Mouse (Mus musculus): ENCODE results near the gene Axdnd1. TPM values are rescaled to one million over a fixed set of nuclear protein-coding genes. Genes with fewer than 3 reads are reported as not detected.

The Axdnd1 gene
- polyA plus RNA-seq, 1 experiment from 2014 or later, result 0.12 TPM

GRCm38 (mm10) chr1:156425746-156426145, 4.8 kb upstream of the Axdnd1 start:
- ATAC-seq (replicated peaks; ENCODE audit: low FRiP score, low TSS enrichment, low read depth) (no peak), DNase-seq (ENCODE audit: low spot score) (no peak)
- Histone ChIP-seq H3K9me3 (ENCODE audit: control insufficient read depth, low read length) (no peaks in the 10 kb centered on the region), H3K4me2 (ENCODE audit: low read length) (no peak overlapping the region), H3K27ac (ENCODE audit: low read depth) (no peak overlapping the region), H3K36me3 (ENCODE audit: control insufficient read depth, insufficient read depth, low read length) (peaks cover 27% of the 10 kb centered on the region), H3K4me3 (ENCODE audit: low read depth, low read length) (no peak overlapping the region), H3K27me3 (replicated peaks; ENCODE audit: control insufficient read depth, insufficient read depth, low read length) (no peaks in the 10 kb centered on the region), H3K9ac (ENCODE audit: low read length) (no peak overlapping the region), H3K4me1 (replicated peaks; ENCODE audit: control insufficient read depth, insufficient read depth, low read length) (no peaks in the 10 kb centered on the region; the same call in 1 of the 2 replicates)
- 92% methylated on average over 4 of the region's 4 CpGs for WGBS

GRCm38 (mm10) chr1:156424054-156424453, 3.1 kb upstream of the Axdnd1 start:
- no peak overlapping the region for H3K4me2 ChIP-seq (ENCODE audit: low read length)

GRCm38 (mm10) chr1:156423493-156423892, 2.5 kb upstream of the Axdnd1 start:
- Histone ChIP-seq H3K27ac (ENCODE audit: low read depth) (no peak overlapping the region), H3K9ac (ENCODE audit: low read length) (no peak overlapping the region), H3K9me3 (ENCODE audit: control insufficient read depth, low read length) (no peaks in the 10 kb centered on the region), H3K4me3 (ENCODE audit: low read depth, low read length) (no peak overlapping the region), H3K4me1 (replicated peaks; ENCODE audit: control insufficient read depth, insufficient read depth, low read length) (no peaks in the 10 kb centered on the region; the same call in 1 of the 2 replicates), H3K36me3 (ENCODE audit: control insufficient read depth, insufficient read depth, low read length) (peaks cover 14% of the 10 kb centered on the region), H3K4me2 (ENCODE audit: low read length) (no peak overlapping the region), H3K27me3 (replicated peaks; ENCODE audit: control insufficient read depth, insufficient read depth, low read length) (no peaks in the 10 kb centered on the region)
- ATAC-seq (replicated peaks; ENCODE audit: low FRiP score, low TSS enrichment, low read depth), result no peak
- DNase-seq (ENCODE audit: low spot score), result no peak
- WGBS, result 85% methylated on average over 6 of the region's 6 CpGs

More at GRCm38 (mm10) chr1:156424054-156424453, 3.1 kb upstream of the Axdnd1 start:
- Histone ChIP-seq H3K9me3 (ENCODE audit: control insufficient read depth, low read length) (no peaks in the 10 kb centered on the region), H3K4me1 (replicated peaks; ENCODE audit: control insufficient read depth, insufficient read depth, low read length) (no peaks in the 10 kb centered on the region; the same call in 1 of the 2 replicates), H3K27ac (ENCODE audit: low read depth) (no peak overlapping the region), H3K4me3 (ENCODE audit: low read depth, low read length) (no peak overlapping the region), H3K36me3 (ENCODE audit: control insufficient read depth, insufficient read depth, low read length) (peaks cover 15% of the 10 kb centered on the region), H3K27me3 (replicated peaks; ENCODE audit: control insufficient read depth, insufficient read depth, low read length) (no peaks in the 10 kb centered on the region), H3K9ac (ENCODE audit: low read length) (no peak overlapping the region)
- DNase-seq (ENCODE audit: low spot score), result no peak
- WGBS, result 82% methylated on average over 3 of the region's 3 CpGs
- ATAC-seq (replicated peaks; ENCODE audit: low FRiP score, low TSS enrichment, low read depth), result no peak

GRCm38 (mm10) chr1:156422856-156423255, 1.9 kb upstream of the Axdnd1 start:
- 76% methylated on average over 6 of the region's 6 CpGs for WGBS
- no peak for ATAC-seq (replicated peaks; ENCODE audit: low FRiP score, low TSS enrichment, low read depth)
- Histone ChIP-seq H3K36me3 (ENCODE audit: control insufficient read depth, insufficient read depth, low read length) (peaks cover 8% of the 10 kb centered on the region; the same call in 1 of the 2 replicates), H3K4me3 (ENCODE audit: low read depth, low read length) (no peak overlapping the region), H3K9ac (ENCODE audit: low read length) (no peak overlapping the region), H3K4me1 (replicated peaks; ENCODE audit: control insufficient read depth, insufficient read depth, low read length) (no peaks in the 10 kb centered on the region; the same call in 1 of the 2 replicates), H3K27ac (ENCODE audit: low read depth) (no peak overlapping the region), H3K9me3 (ENCODE audit: control insufficient read depth, low read length) (no peaks in the 10 kb centered on the region), H3K27me3 (replicated peaks; ENCODE audit: control insufficient read depth, insufficient read depth, low read length) (no peaks in the 10 kb centered on the region), H3K4me2 (ENCODE audit: low read length) (no peak overlapping the region)
- DNase-seq (ENCODE audit: low spot score), result no peak

GRCm38 (mm10) chr1:156418170-156418569, 2.8 kb downstream of the Axdnd1 start:
- H3K27me3 ChIP-seq (replicated peaks; ENCODE audit: control insufficient read depth, insufficient read depth, low read length), result no peaks in the 10 kb centered on the region
- no peak for ATAC-seq (replicated peaks; ENCODE audit: low FRiP score, low TSS enrichment, low read depth)
- H3K9me3 ChIP-seq (ENCODE audit: control insufficient read depth, low read length), result no peaks in the 10 kb centered on the region
- H3K4me3 ChIP-seq (ENCODE audit: low read depth, low read length), result no peak overlapping the region
- H3K4me2 ChIP-seq (ENCODE audit: low read length), result no peak overlapping the region
- WGBS, result 59% methylated on average over 4 of the region's 4 CpGs
- no peaks in the 10 kb centered on the region for H3K36me3 ChIP-seq (ENCODE audit: control insufficient read depth, insufficient read depth, low read length)
- no peak for DNase-seq (ENCODE audit: low spot score)
- no peaks in the 10 kb centered on the region; the same call in 1 of the 2 replicates for H3K4me1 ChIP-seq (replicated peaks; ENCODE audit: control insufficient read depth, insufficient read depth, low read length)
- no peak overlapping the region for H3K9ac ChIP-seq (ENCODE audit: low read length)
- no peak overlapping the region for H3K27ac ChIP-seq (ENCODE audit: low read depth)

- H3K4me1 ChIP-seq (replicated peaks; ENCODE audit: control insufficient read depth, insufficient read depth, low read length), result no peaks in the 10 kb centered on the region
- H3K9ac ChIP-seq (ENCODE audit: low read length), result no peak overlapping the region
- DNase-seq (ENCODE audit: low spot score) (no peak), ATAC-seq (replicated peaks; ENCODE audit: low FRiP score, low TSS enrichment, low read depth) (no peak)
- no peak overlapping the region for H3K27ac ChIP-seq (ENCODE audit: low read depth)
- H3K9me3 ChIP-seq (ENCODE audit: control insufficient read depth, low read length), result no peaks in the 10 kb centered on the region
- H3K4me2 ChIP-seq (ENCODE audit: low read length), result no peak overlapping the region
- no peak overlapping the region for H3K4me3 ChIP-seq (ENCODE audit: low read depth, low read length)
- no peaks in the 10 kb centered on the region for H3K36me3 ChIP-seq (ENCODE audit: control insufficient read depth, insufficient read depth, low read length)
- H3K27me3 ChIP-seq (replicated peaks; ENCODE audit: control insufficient read depth, insufficient read depth, low read length), result no peaks in the 10 kb centered on the region
- WGBS, result 78% methylated on average over 4 of the region's 4 CpGs
Observed at GRCm38 (mm10) chr1:156408521-156408920, 12.4 kb downstream of the Axdnd1 start.

- Histone ChIP-seq H3K4me3 (ENCODE audit: low read depth, low read length) (no peak overlapping the region), H3K9ac (ENCODE audit: low read length) (no peak overlapping the region), H3K4me2 (ENCODE audit: low read length) (no peak overlapping the region), H3K9me3 (ENCODE audit: control insufficient read depth, low read length) (no peaks in the 10 kb centered on the region), H3K4me1 (replicated peaks; ENCODE audit: control insufficient read depth, insufficient read depth, low read length) (no peaks in the 10 kb centered on the region), H3K36me3 (ENCODE audit: control insufficient read depth, insufficient read depth, low read length) (no peaks in the 10 kb centered on the region), H3K27ac (ENCODE audit: low read depth) (no peak overlapping the region), H3K27me3 (replicated peaks; ENCODE audit: control insufficient read depth, insufficient read depth, low read length) (no peaks in the 10 kb centered on the region)
- DNase-seq (ENCODE audit: low spot score), result no peak
- 56% methylated on average over 3 of the region's 3 CpGs for WGBS
- ATAC-seq (replicated peaks; ENCODE audit: low FRiP score, low TSS enrichment, low read depth), result no peak
Observed at GRCm38 (mm10) chr1:156408004-156408403, 13.0 kb downstream of the Axdnd1 start.

- ATAC-seq (replicated peaks; ENCODE audit: low FRiP score, low TSS enrichment, low read depth), result no peak
- Histone ChIP-seq H3K27me3 (replicated peaks; ENCODE audit: control insufficient read depth, insufficient read depth, low read length) (no peaks in the 10 kb centered on the region), H3K4me2 (ENCODE audit: low read length) (no peak overlapping the region), H3K36me3 (ENCODE audit: control insufficient read depth, insufficient read depth, low read length) (no peaks in the 10 kb centered on the region), H3K4me1 (replicated peaks; ENCODE audit: control insufficient read depth, insufficient read depth, low read length) (no peaks in the 10 kb centered on the region), H3K9ac (ENCODE audit: low read length) (no peak overlapping the region), H3K27ac (ENCODE audit: low read depth) (no peak overlapping the region), H3K4me3 (ENCODE audit: low read depth, low read length) (no peak overlapping the region), H3K9me3 (ENCODE audit: control insufficient read depth, low read length) (no peaks in the 10 kb centered on the region)
- 54% methylated on average over 10 of the region's 10 CpGs for WGBS
- DNase-seq (ENCODE audit: low spot score), result no peak
Observed at GRCm38 (mm10) chr1:156403251-156403650, 17.7 kb downstream of the Axdnd1 start.

- ATAC-seq (replicated peaks; ENCODE audit: low FRiP score, low TSS enrichment, low read depth) (no peak), DNase-seq (ENCODE audit: low spot score) (no peak)
- Histone ChIP-seq H3K4me2 (ENCODE audit: low read length) (no peak overlapping the region), H3K9me3 (ENCODE audit: control insufficient read depth, low read length) (no peaks in the 10 kb centered on the region), H3K4me1 (replicated peaks; ENCODE audit: control insufficient read depth, insufficient read depth, low read length) (no peaks in the 10 kb centered on the region), H3K9ac (ENCODE audit: low read length) (no peak overlapping the region), H3K27ac (ENCODE audit: low read depth) (no peak overlapping the region), H3K36me3 (ENCODE audit: control insufficient read depth, insufficient read depth, low read length) (no peaks in the 10 kb centered on the region), H3K27me3 (replicated peaks; ENCODE audit: control insufficient read depth, insufficient read depth, low read length) (no peaks in the 10 kb centered on the region), H3K4me3 (ENCODE audit: low read depth, low read length) (no peak overlapping the region)
- WGBS, result 53% methylated on average over 2 of the region's 2 CpGs
Observed at GRCm38 (mm10) chr1:156402491-156402890, 18.5 kb downstream of the Axdnd1 start.
